Mouse (Mus musculus) small intestine, adult 2 months (tissue): Measurements from ENCODE around the gene Esp15. TPM values are rescaled to one million over a fixed set of nuclear protein-coding genes. Genes with fewer than 3 reads are reported as not detected.
"Not testable (repeated sequence)": the region's sequence is repeated elsewhere in the genome, so short reads cannot be mapped to it uniquely, and the experiment has no call there.

Experiments
- H3K27ac ChIP-seq: fragments of 200-500 bp; 2 replicates; pipeline ENCODE4 v1.5.1; 2012; ENCODE audit warnings: low read depth, low read length, control low read depth, inconsistent platforms; ENCODE audit not compliant: insufficient read depth
- H3K27me3 ChIP-seq: fragments of 200-500 bp; 2 replicates; pipeline ENCODE4 v1.6.1; 2012; ENCODE audit warnings: mild to moderate bottlenecking, moderate library complexity, low read length, inconsistent platforms; ENCODE audit not compliant: control insufficient read depth, insufficient read depth
- H3K36me3 ChIP-seq: fragments of 200-500 bp; 2 replicates; pipeline ENCODE4 v1.6.1; 2012; ENCODE audit warnings: mild to moderate bottlenecking, low read length, control low read depth, inconsistent platforms; ENCODE audit not compliant: control insufficient read depth, insufficient read depth
- H3K4me1 ChIP-seq: fragments of 200-500 bp; 2 replicates; pipeline ENCODE4 v1.6.1; 2012; ENCODE audit warnings: low read length, inconsistent platforms, mixed read lengths; ENCODE audit not compliant: control insufficient read depth, insufficient read depth, insufficient read length
- H3K4me3 ChIP-seq: fragments of 200-500 bp; 2 replicates; pipeline ENCODE4 v1.5.1; 2012; ENCODE audit warnings: low read depth, mild to moderate bottlenecking, control low read depth, inconsistent platforms, low read length, moderate library complexity
- CTCF ChIP-seq: fragments of 200-500 bp; IDR thresholded peaks from 2 replicates; pipeline ENCODE4 v1.5.1; 2012; ENCODE audit warnings: low read depth, mild to moderate bottlenecking, control low read depth, inconsistent platforms, low read length, moderate library complexity, mixed read lengths; ENCODE audit not compliant: insufficient replicate concordance, insufficient read length; ENCODE audit errors: extremely low read depth
- POLR2A ChIP-seq: fragments of 200-500 bp; IDR thresholded peaks from 2 replicates; pipeline ENCODE4 v1.6.1; 2012; ENCODE audit warnings: low read depth, mild to moderate bottlenecking, control low read depth, inconsistent platforms, low read length, moderate library complexity
- WGBS: fragments of 180-500 bp; shearing (Covaris S2); methylation state at CpG from one replicate; pipeline ENCODE4 v1.1.7; 2018; 5-methylcytosine and 5-hydroxymethylcytosine counted together
- polyA plus RNA-seq: library from polyadenylated mRNA; depleted of rRNA; stranded (reverse); fragments of >200 nt; gene quantifications from 2 replicates; pipeline ENCODE4 v1.2.3, GENCODE M21; 2012; rRNA removed

Gene Esp15
- not detected in 2 replicates for polyA plus RNA-seq

DNA sequence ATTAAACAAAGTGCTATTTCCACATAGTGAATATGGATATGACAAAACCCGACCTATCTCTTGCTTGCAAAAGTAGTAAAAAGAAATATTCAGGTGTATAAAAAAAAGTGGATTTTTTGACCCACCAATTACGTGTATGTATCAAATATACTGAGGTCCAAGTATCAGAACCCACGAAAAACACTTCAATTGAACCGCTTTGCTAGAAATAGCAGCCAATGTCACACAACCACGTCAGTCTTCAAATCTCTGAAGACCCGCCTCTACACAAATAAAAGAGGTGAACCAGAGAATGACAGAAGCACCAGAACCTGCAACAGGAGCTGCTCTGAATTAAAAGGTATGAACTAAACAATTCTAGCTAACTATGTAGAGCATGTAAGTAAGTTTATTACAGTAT, at the start of gene Esp15:
Esp15 (plus strand) TSS at position 301 of the 400 bp plus-strand sequence.
- H3K27ac ChIP-seq, H3K4me3 ChIP-seq, H3K4me1 ChIP-seq, H3K36me3 ChIP-seq, H3K27me3 ChIP-seq: not testable (repeated sequence)
- 60% methylated on average over 6 of the region's 6 CpGs for WGBS

DNA sequence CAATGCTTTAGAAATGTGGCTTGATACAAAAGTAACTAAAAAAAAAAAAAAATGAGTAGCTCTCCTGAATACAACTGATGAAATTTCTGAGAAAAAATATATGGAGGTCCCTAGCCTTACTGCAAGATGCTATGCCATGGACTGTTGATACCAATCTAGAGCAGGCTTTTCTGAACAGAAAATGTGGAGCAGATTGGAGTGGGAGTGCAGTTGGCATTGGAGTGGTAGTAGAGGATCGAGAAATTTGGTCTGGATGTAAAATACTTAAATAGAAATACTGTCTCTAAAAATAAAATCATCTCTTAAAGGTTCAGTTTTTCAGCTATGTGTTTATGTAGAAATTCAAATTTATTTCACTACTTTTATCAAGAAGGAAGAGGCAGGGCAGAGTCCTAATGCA, 49.2 kb upstream of the Esp15 start:
- TF ChIP-seq POLR2A (no peak), CTCF (no peak)
- Histone ChIP-seq H3K4me3 (no peak overlapping the region), H3K27me3 (no peaks in the 10 kb centered on the region), H3K27ac (no peak overlapping the region), H3K4me1 (no peaks in the 10 kb centered on the region), H3K36me3 (no peaks in the 10 kb centered on the region)
- 26% methylated on average over 1 of the region's 1 CpGs for WGBS

Other genes with a start within 250 kb of the Esp15 start
- not detected in 2 replicates for gene Esp18, start 234.6 kb upstream of the Esp15 start, polyA plus RNA-seq
- not detected in 2 replicates for gene Esp16, start 104.8 kb upstream of the Esp15 start, polyA plus RNA-seq